Mouse (Mus musculus) ES-Bruce4 (cell line): ENCODE results near the gene Gm6803.
"Not testable (repeated sequence)": the region's sequence is repeated elsewhere in the genome, so short reads cannot be mapped to it uniquely, and the experiment has no call there.

Source experiments
- CTCF ChIP-seq: IDR thresholded peaks from one replicate; pipeline ENCODE4 v1.8.1; 2011; ENCODE audit warnings: low read depth, low read length
- EP300 ChIP-seq: IDR thresholded peaks from 2 replicates; pipeline ENCODE4 v1.6.1; 2011; ENCODE audit warnings: low read depth, low read length; ENCODE audit not compliant: insufficient read depth
- POLR2A ChIP-seq: IDR thresholded peaks from one replicate; pipeline ENCODE4 v1.8.1; 2011; ENCODE audit warnings: low read length; ENCODE audit not compliant: insufficient read depth

DNA sequence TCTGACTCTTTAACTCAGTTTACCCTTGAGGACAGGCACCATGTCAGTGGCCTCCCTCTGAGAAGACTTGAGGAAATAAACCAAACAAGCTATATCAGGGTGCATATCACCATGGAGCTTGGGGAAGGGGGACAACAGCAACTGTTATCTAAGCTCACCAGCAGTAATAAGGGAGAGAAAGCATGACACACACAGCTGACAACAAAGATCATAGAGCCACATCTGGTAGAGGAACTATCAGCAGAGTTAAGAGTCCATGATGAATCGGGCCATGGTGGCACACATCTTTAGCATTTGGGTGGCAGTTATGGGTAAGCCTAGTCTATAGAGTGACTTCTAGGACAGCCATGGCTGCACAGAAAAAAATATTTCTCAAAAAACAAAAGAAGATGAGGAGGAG lies 21.1 kb upstream of the Gm6803 start:
- TF ChIP-seq POLR2A, CTCF, EP300: not testable (repeated sequence)
